Mouse (Mus musculus) mature B cell (primary cell): ENCODE measurements around the gene Prex1.

Experiments used
- in situ Hi-C: fragments of 300-500 bp; cut with MboI; formaldehyde crosslinking; loops from 2 replicates; pipeline ENCODE4 v1.14.3; 2019

Prex1 gene

GRCm38 (mm10) chr2:166662595-166663160 is 51.0 kb downstream of the Prex1 start:
- in situ Hi-C loops = no loop called here

- in situ Hi-C loops = no loop called here
Measured at GRCm38 (mm10) chr2:166661971-166662370, 51.7 kb downstream of the Prex1 start.

- in situ Hi-C loops = no loop called here
Measured at GRCm38 (mm10) chr2:166661498-166661897, 52.1 kb downstream of the Prex1 start.

DNA sequence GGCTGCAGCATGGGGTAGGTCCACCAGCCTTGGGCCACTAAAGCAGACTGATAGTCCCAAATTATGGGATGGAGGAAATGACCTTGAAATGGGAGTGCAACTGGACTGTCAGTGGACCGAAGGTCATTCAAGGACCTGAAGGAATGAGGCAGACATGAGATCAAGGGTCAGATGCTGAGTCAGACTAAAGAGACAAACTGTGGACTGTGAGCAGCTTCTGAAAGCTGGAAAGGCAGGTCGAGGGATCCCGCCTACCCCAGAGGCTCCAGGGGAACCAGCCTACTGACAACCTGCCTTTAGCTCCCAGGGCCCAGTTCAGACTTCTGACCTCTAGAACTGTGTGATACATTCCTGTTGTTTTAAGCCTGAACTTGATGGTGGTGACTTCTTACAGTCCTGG is 55.3 kb downstream of the Prex1 start:
- in situ Hi-C loops = no loop called here

DNA sequence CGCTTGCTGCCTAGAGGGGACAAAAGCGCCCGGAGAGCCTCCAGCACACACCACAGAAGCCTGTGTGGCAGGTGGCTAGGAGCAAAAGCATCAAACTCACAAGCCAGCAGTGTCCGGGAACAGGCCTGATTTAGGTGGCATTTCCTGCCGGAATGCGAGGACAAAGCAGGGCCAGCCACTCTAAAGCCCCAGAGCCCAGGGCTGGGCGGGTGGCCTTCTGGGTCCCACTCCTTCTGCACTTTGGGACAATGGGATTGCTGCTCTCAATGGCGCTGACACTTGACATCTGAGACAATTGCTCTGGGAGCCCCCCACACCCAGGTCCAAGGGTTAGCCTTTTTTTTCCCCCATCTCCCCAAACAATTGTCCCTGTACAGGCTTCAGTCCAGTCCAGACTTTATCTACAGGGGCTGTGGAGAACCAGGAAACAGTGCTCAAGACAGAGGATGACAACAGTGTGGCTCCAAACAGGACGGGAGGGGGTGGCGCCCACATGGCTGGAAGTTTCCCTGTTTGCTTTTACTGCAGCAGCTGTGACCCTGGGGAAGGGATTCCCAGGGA is 56.1 kb downstream of the Prex1 start:
- in situ Hi-C loops = no loop called here

DNA sequence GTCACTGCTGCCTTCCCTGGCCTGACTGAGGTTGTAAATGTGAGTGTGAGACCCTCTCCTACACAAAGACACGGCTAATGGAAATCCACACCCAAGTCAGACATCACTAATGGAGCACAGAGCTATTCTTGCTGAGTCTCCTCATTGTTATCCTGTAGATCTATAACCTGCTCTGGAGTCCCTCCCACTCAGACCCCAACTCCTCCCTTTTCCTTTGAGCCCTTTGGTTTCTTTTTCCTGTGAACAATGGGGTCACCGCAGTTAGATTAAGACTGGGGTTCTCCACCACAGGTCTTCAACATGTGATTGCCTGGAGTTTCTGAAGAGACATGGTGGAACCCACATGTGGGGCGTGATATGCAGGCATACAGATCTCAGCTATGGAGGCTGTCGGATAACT is 57.0 kb downstream of the Prex1 start:
- in situ Hi-C loops = no loop called here

DNA sequence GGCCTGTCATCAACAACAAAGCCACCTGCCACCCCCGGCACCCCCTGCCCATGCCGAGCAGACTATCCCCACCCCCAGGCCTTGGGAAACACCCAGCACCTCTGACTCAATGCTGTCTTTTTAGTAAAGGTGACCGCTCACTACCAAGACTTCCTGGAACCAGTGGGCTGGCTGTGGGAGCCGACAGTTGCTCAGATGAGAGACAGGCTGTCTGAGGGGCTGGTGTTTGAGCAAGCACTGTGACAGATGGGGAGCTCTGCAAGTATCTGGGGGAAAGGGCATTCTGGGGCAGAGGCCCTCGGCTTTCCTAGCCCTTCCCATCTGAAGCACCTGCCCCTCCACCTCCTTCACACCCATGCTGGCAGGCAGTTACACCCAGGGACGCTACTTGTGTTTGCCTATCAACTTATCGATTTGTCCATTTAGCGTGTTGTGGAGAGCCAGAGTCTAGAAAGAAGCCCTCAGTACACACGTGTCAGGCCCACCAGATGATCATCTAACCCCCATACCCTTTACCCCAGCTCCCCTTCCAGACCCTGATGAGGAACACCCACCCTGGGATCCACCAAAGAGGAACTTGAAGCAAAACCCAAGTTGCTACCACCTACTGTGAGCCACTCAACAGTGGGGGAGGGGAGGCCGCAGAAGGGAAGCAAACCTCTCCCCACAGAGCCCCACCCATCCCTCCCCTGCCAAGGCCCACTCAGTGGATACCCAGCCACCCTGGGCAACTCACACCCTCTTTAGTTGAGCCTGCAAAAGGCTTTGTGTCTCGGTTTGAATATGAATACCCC is 57.7 kb downstream of the Prex1 start:
- in situ Hi-C loops = no loop called here

DNA sequence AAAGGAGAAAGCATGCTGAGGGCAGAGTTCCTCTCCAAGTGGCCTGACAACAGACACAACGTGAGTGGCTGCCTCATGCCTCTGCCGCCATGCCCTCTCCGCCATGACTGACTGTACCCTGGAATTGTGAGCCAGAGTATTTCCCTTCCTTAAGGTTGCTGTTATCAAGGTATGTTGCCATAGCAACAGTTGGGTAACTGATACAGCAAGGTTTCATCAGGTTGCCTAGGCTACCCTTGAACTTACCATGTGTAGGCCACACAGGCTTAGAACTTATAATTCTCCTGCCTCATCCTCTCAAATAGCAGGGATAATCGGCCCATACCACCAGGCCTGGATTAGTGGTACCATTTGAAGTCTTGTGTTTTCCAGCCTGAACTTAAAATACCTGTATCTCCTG is 58.3 kb downstream of the Prex1 start:
- in situ Hi-C loops = no loop called here

GRCm38 (mm10) chr2:166654875-166655274 is 58.8 kb downstream of the Prex1 start:
- in situ Hi-C loops = no loop called here

- in situ Hi-C loops = no loop called here
Measured at GRCm38 (mm10) chr2:166653564-166653963, 60.1 kb downstream of the Prex1 start.

GRCm38 (mm10) chr2:166652672-166653071 is 61.0 kb downstream of the Prex1 start:
- in situ Hi-C loops = no loop called here

- in situ Hi-C loops = no loop called here
Measured at GRCm38 (mm10) chr2:166651317-166652030, 62.2 kb downstream of the Prex1 start.

GRCm38 (mm10) chr2:166650414-166650813 is 63.2 kb downstream of the Prex1 start:
- in situ Hi-C loops = no loop called here

DNA sequence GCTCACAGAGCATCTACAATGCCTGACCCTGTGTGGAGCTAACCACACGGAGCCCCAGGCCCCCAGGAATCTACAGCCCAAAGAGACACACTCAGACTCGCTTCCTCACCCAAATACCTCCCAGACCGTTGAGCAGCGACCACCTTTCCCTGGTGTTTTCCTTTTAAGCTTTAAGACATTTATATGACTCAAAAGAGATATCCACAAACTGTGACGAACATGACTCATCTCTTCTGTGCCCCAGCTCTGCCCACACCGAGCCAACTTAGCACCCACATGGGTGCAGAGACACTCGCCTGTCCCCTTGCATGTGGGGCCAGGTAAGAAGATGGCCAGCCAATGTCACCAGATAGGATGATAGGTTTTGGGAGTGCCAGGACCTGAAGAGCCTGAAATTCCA is 66.4 kb downstream of the Prex1 start:
- in situ Hi-C loops = no loop called here

GRCm38 (mm10) chr2:166646434-166647088 is 67.1 kb downstream of the Prex1 start:
- in situ Hi-C loops = no loop called here

- in situ Hi-C loops = no loop called here
Measured at GRCm38 (mm10) chr2:166644816-166645215, 68.8 kb downstream of the Prex1 start.

GRCm38 (mm10) chr2:166642581-166642987 is 71.0 kb downstream of the Prex1 start:
- in situ Hi-C loops = no loop called here

- in situ Hi-C loops = no loop called here
Measured at GRCm38 (mm10) chr2:166639750-166640149, 73.9 kb downstream of the Prex1 start.

- in situ Hi-C loops = no loop called here
Measured at GRCm38 (mm10) chr2:166638947-166639641, 74.5 kb downstream of the Prex1 start.

- in situ Hi-C loops = no loop called here
Measured at GRCm38 (mm10) chr2:166638079-166638800, 75.4 kb downstream of the Prex1 start.

DNA sequence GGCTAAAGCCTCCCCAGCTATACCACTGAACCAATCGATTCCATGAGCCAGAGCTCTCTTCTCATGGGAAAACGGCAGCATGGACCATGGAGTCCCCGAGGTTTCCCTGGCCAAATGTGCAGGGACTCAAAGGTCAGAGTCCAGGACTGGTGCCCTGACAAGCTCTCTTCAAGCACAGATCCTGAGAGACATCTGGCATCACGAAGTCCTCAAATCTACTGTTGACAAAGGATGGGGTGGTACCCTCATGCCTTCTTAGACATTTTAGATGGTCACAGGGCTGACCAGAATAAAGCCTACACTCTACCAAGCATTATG is 76.0 kb downstream of the Prex1 start:
- in situ Hi-C loops = no loop called here
